Mouse (Mus musculus) cerebellum, adult 11 months (tissue): ENCODE data around the gene Usp35.
A peak's percentile ranks its signal among the peaks of the same experiment; 100 is the strongest.

Experiments
- DNase-seq: peaks from one replicate; pipeline ENCODE4 v3.0.0; 2022

Gene Usp35

GRCm38 (mm10) chr7:97331726-97332666, at the start of gene Usp35, which contains the start of gene Kctd21:
TSS of gene Usp35 (minus strand) at chr7:97332020.
TSS of gene Kctd21 (plus strand) at chr7:97332327.
- peak; percentile 96 for DNase-seq

- DNase-seq, result no peak
These were observed 48.8 kb upstream of the Usp35 start for GRCm38 (mm10) chr7:97380500-97381123.

GRCm38 (mm10) chr7:97379304-97379703, 47.5 kb upstream of the Usp35 start:
- no peak for DNase-seq

- no peak for DNase-seq
These were observed 44.1 kb upstream of the Usp35 start for GRCm38 (mm10) chr7:97375906-97376305.

GRCm38 (mm10) chr7:97375101-97375500, 43.3 kb upstream of the Usp35 start:
- no peak for DNase-seq

GRCm38 (mm10) chr7:97365887-97366286, 34.1 kb upstream of the Usp35 start:
- DNase-seq, result no peak

GRCm38 (mm10) chr7:97361467-97361866, 29.6 kb upstream of the Usp35 start:
- no peak for DNase-seq

- no peak for DNase-seq
These were observed 29.1 kb upstream of the Usp35 start for GRCm38 (mm10) chr7:97360955-97361354.

- DNase-seq, result no peak
These were observed 28.3 kb upstream of the Usp35 start for GRCm38 (mm10) chr7:97360166-97360565.

- DNase-seq, result no peak
These were observed 26.5 kb upstream of the Usp35 start for GRCm38 (mm10) chr7:97358347-97358746.

- DNase-seq, result no peak
These were observed 26.0 kb upstream of the Usp35 start for GRCm38 (mm10) chr7:97357840-97358239.

- no peak for DNase-seq
These were observed 25.1 kb upstream of the Usp35 start for GRCm38 (mm10) chr7:97356875-97357276.

- DNase-seq, result no peak
These were observed 24.4 kb upstream of the Usp35 start for GRCm38 (mm10) chr7:97356253-97356652.

- no peak for DNase-seq
These were observed 23.4 kb upstream of the Usp35 start for GRCm38 (mm10) chr7:97355068-97355841.

- no peak for DNase-seq
These were observed 21.5 kb upstream of the Usp35 start for GRCm38 (mm10) chr7:97353356-97353755.

- no peak for DNase-seq
These were observed 20.1 kb upstream of the Usp35 start for GRCm38 (mm10) chr7:97351792-97352513.

- no peak for DNase-seq
These were observed 19.1 kb upstream of the Usp35 start for GRCm38 (mm10) chr7:97350891-97351290.

GRCm38 (mm10) chr7:97349438-97349837, 17.6 kb upstream of the Usp35 start:
- DNase-seq, result no peak

- no peak for DNase-seq
These were observed 17.0 kb upstream of the Usp35 start for GRCm38 (mm10) chr7:97348836-97349235.

GRCm38 (mm10) chr7:97348318-97348717, 16.5 kb upstream of the Usp35 start:
- no peak for DNase-seq

GRCm38 (mm10) chr7:97347464-97347863, 15.6 kb upstream of the Usp35 start:
- no peak for DNase-seq

- DNase-seq, result no peak
These were observed 15.0 kb upstream of the Usp35 start for GRCm38 (mm10) chr7:97346822-97347166.
